ENCODE assay signal across 9 mouse cellular contexts in the genomic region with DNA sequence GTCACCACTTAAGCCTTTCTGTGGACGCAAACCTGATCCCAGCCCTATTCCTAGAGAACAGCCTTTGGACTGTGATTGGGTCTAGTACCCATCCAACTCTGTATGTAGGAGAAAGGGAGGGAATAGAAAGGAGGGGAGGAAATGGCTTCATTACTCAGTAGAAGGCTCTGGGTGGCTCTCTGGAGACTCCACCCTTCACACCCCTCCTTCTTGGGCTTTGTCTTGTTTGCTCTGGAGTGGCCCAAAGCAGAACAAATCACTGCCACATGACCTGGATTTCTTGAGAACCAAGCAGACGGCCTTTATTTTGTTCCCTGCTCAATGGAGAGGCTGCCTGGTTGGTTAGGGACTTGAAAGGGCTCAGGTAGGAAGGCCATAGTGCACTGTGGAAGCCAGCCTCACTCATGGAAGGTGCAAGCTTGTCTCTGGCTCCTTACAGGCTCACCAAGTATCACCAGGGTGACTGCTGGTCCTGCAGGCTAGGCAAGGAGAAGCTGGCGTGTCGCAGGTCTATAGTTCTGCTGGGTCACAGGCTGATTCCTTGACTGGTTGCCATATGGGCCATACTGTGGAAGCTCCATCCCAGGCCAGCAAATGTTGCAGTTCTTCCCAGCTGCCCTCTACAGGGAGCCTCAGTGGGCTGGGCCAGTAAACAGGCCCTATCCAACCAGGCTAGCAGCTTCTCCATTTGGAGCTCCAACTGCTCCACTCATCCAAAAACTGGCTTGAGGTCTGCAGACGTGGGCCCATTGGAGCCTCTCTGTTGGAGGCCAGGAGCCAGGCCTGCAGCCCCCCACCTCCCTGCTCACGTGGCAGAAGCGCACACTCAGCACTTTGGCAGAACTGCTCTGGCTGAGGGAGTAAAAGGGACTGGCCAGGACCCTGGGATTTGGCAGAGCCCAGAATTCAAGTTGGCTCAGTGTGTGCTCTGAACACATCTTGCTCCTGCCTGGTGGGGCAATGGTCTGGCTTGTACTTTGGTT. TPM values are rescaled to one million over a fixed set of nuclear protein-coding genes. Genes with fewer than 3 reads are reported as not detected.
DNase-seq lines count a peak whose midpoint lies in the region; TF ChIP-seq lines count a peak whose summit lies in the region.
"Had no signal": no experiment of that assay in that cellular context is flagged by ENCODE, and none has a peak within 500 bp of the region (broad histone marks: within the 10 kb centered on the region; RNA-seq: fewer than 3 reads in every experiment).

No protein-coding gene starts in this region.

- no peaks in the 10 kb centered on the region for H3K27me3 ChIP-seq in MEL (ENCODE audit: control insufficient read depth in 1 of 2, insufficient read depth in 2 of 2, low read length in 2 of 2)

- TF ChIP-seq POLR2A in MEL (IDR thresholded peaks at IDR 0.05; ENCODE audit: control insufficient read depth in 1 of 2, insufficient read depth in 1 of 2, low read depth in 1 of 2, low read length in 2 of 2, poor library complexity in 1 of 2), result no peak

- intact Hi-C loops in left cerebral cortex, postnatal 25 days (cut with DNase I), result no loop called here

- H3K4me3 ChIP-seq in MEL (ENCODE audit: control insufficient read depth in 1 of 2, insufficient read depth in 1 of 2, low read depth in 2 of 2, low read length in 2 of 2), result no peak overlapping the region

- H3K9ac ChIP-seq in MEL (ENCODE audit: control insufficient read depth, low read depth, low read length, poor library complexity, severe bottlenecking), result no peak overlapping the region

- H3K4me1 ChIP-seq in MEL (ENCODE audit: control insufficient read depth in 1 of 2, insufficient read depth in 2 of 2, low read length in 2 of 2), result peaks cover 2 to 5% of the 10 kb centered on the region in 2 experiments

- TF ChIP-seq RAD21 in MEL (IDR thresholded peaks at IDR 0.05; ENCODE audit: low read depth, low read length), result no peak

- no peak overlapping the region for H3K27ac ChIP-seq in MEL (ENCODE audit: control insufficient read depth, low read depth, low read length)

- no peak for TF ChIP-seq EP300 in MEL (IDR thresholded peaks at IDR 0.05; ENCODE audit: low read depth in 1 of 2, low read length in 2 of 2)

- WGBS in large intestine, adult 2 months, result 29% methylated on average over 7 of the region's 7 CpGs

- no peaks in the 10 kb centered on the region for H3K9me3 ChIP-seq in MEL (replicated peaks; ENCODE audit: insufficient read depth, low read length)

- no peaks in the 10 kb centered on the region for H3K79me2 ChIP-seq in MEL (ENCODE audit: control insufficient read depth, insufficient read depth, low read length, poor library complexity)

- H3K36me3 ChIP-seq in MEL (ENCODE audit: control insufficient read depth in 1 of 2, insufficient read depth in 2 of 2, low read length in 2 of 2), result peaks cover 0 to 7% of the 10 kb centered on the region in 2 experiments; a peak in 1 of 4 replicates

- TF ChIP-seq CTCF in MEL (IDR thresholded peaks at IDR 0.05 in 2 of 3, conservative IDR thresholded peaks at IDR 0.05 in 1 of 3; ENCODE audit: control insufficient read depth in 1 of 3, insufficient read depth in 1 of 3, low read depth in 2 of 3, low read length in 3 of 3, poor library complexity in 1 of 3, severe bottlenecking in 1 of 3), result no peak

- peak; percentile 35 to 41 for DNase-seq in heart, adult 9 months (ENCODE audit: low spot score in 2 of 2)
- no peak for DNase-seq in heart, postnatal 4 days
- DNase-seq in MEL (ENCODE audit: low read depth, low spot score), result no peak
- DNase-seq in cerebellum, postnatal 14 days, result peak; percentile 58 to 71
- peak; percentile 45 for DNase-seq in large intestine, adult 2 months (ENCODE audit: low read depth, low spot score)
- DNase-seq in left cerebral cortex, postnatal 25 days (ENCODE audit: low spot score in 2 of 2), result no peak
- DNase-seq in layer of hippocampus, adult 11-12 months (ENCODE audit: low spot score), result no peak
- DNase-seq in spleen, postnatal 36 days (ENCODE audit: low spot score in 2 of 2), result no peak

TF ChIP-seq in MEL, 35 proteins besides CTCF, POLR2A, EP300 and RAD21:
- no peak for TF ChIP-seq ETS1 (IDR thresholded peaks at IDR 0.05; ENCODE audit: low read depth, low read length)
- no peak for TF ChIP-seq HCFC1 (IDR thresholded peaks at IDR 0.05; ENCODE audit: low read depth, low read length)
- no peak for TF ChIP-seq MYC (IDR thresholded peaks at IDR 0.05; ENCODE audit: low read depth, low read length)
- no peak for TF ChIP-seq ZMIZ1 (IDR thresholded peaks at IDR 0.05; ENCODE audit: low read depth, low read length)
- no peak for TF ChIP-seq USF1 (IDR thresholded peaks at IDR 0.05; ENCODE audit: low read depth, low read length)
- TF ChIP-seq POLR2AphosphoS2 (IDR thresholded peaks at IDR 0.05; ENCODE audit: low read length), result peak; percentile 76; the same call in 1 of the 2 replicates
- TF ChIP-seq TCF12 (IDR thresholded peaks at IDR 0.05; ENCODE audit: low read depth, low read length), result no peak
- peak; percentile 62 for TF ChIP-seq MAFK (IDR thresholded peaks at IDR 0.05; ENCODE audit: borderline replicate concordance, low read depth, low read length)

RNA-seq across cellular contexts. Expression of a gene that starts 22.7 kb away (rescaled TPM):
- 1 to 10 TPM; 4.1 to 4.6 TPM for total RNA-seq in heart, postnatal 4 days (2021)
- 13.1 and 16.6 TPM in 2 replicates for total RNA-seq in MEL (2012; rRNA removed)
- 10 to 100 TPM in 1 of 2 experiments, not detected in 1; 14.3 TPM for polyA plus RNA-seq in MEL (2012; ENCODE audit: insufficient read depth in 1 of 2, insufficient read length in 2 of 2, low read depth in 1 of 2, low replicate concordance in 2 of 2, missing spikeins in 1 of 2)
- 3.9 and 5.3 TPM in 2 replicates for polyA plus RNA-seq in large intestine, adult 2 months (2012; rRNA removed)
- 1 to 10 TPM; 7.6 to 8.7 TPM for total RNA-seq in left cerebral cortex, postnatal 25 days (2021)

RNA-seq across cellular contexts. Expression of a gene that starts 26.6 kb away (rescaled TPM):
- total RNA-seq in heart, postnatal 4 days (2021), result 1 to 10 TPM; 3.2 to 3.6 TPM
- total RNA-seq in MEL (2012; rRNA removed), result not detected in 2 replicates
- under 1 TPM in 1 of 2 experiments, not detected in 1; 0.10 TPM for polyA plus RNA-seq in MEL (2012; ENCODE audit: insufficient read depth in 1 of 2, insufficient read length in 2 of 2, low read depth in 1 of 2, low replicate concordance in 2 of 2, missing spikeins in 1 of 2)
- 1.1 and 1.2 TPM in 2 replicates for polyA plus RNA-seq in large intestine, adult 2 months (2012; rRNA removed)
- total RNA-seq in left cerebral cortex, postnatal 25 days (2021), result under 1 TPM; 0.16 to 0.39 TPM
- polyA plus RNA-seq: inflammation-experienced regulatory T-cells, adult 6 months had no signal

RNA-seq across cellular contexts. Expression of a gene that starts 30.7 kb away (rescaled TPM):
- total RNA-seq in heart, postnatal 4 days (2021), result 10 to 100 TPM; 20.8 to 23.6 TPM
- total RNA-seq in MEL (2012; rRNA removed), result 3.9 and 6.5 TPM in 2 replicates
- 10 to 100 TPM in 1 of 2 experiments, not detected in 1; 11.4 TPM for polyA plus RNA-seq in MEL (2012; ENCODE audit: insufficient read depth in 1 of 2, insufficient read length in 2 of 2, low read depth in 1 of 2, low replicate concordance in 2 of 2, missing spikeins in 1 of 2)
- polyA plus RNA-seq in large intestine, adult 2 months (2012; rRNA removed), result 27.0 and 43.3 TPM in 2 replicates
- 10 to 100 TPM; 26.6 to 29.5 TPM for total RNA-seq in left cerebral cortex, postnatal 25 days (2021)

Comparison
In these comparisons a context has a peak if more than half of its experiments do, and no peak if none do; other contexts are left out.
1. DNase-seq: peak in heart, adult 9 months (2 of 2), cerebellum, postnatal 14 days (2 of 2) and large intestine, adult 2 months (single experiment); none in heart, postnatal 4 days (single experiment), MEL (single experiment), left cerebral cortex, postnatal 25 days (0 of 2), layer of hippocampus, adult 11-12 months (single experiment) and spleen, postnatal 36 days (0 of 2).